Mouse (Mus musculus) neural tube, embryonic 14.5 days (tissue): ENCODE measurements at regions not wholly inside any gene's neighbourhood (a gene's known extent, or its start where the extent isn't known, plus 50 kb on each side); places are given as distances from the start of the nearest gene placed in this dataset.

Source experiments
- ATAC-seq: fragments of 200-750 bp; cut with Nextera tagmentation; 2 replicates; pipeline ENCODE4 v1.8.0; 2017; ENCODE audit warnings: low read depth, mild to moderate bottlenecking, moderate TSS enrichment, moderate library complexity
- H3K27ac ChIP-seq: fragments of 300-500 bp; sonication (generic); 2 replicates; pipeline ENCODE4 v1.5.1; 2014; ENCODE audit warnings: low read depth, mild to moderate bottlenecking, control low read depth, low read length, moderate library complexity, mixed read lengths
- H3K27me3 ChIP-seq: fragments of 300-500 bp; sonication (generic); 2 replicates; pipeline ENCODE4 v1.6.1; 2014; ENCODE audit warnings: low read length; ENCODE audit not compliant: control insufficient read depth, insufficient read depth
- H3K36me3 ChIP-seq: fragments of 300-500 bp; sonication (generic); 2 replicates; pipeline ENCODE4 v1.6.1; 2014; ENCODE audit warnings: low read length, mixed read lengths; ENCODE audit not compliant: control insufficient read depth, insufficient read depth
- H3K4me1 ChIP-seq: fragments of 300-500 bp; sonication (generic); 2 replicates; pipeline ENCODE4 v1.6.1; 2014; ENCODE audit warnings: low read length; ENCODE audit not compliant: control insufficient read depth, insufficient read depth
- H3K4me2 ChIP-seq: fragments of 300-500 bp; sonication (generic); 2 replicates; pipeline ENCODE4 v1.6.1; 2014; ENCODE audit warnings: mild to moderate bottlenecking, low read depth, low read length, control low read depth
- H3K4me3 ChIP-seq: fragments of 300-500 bp; sonication (generic); 2 replicates; pipeline ENCODE4 v1.5.1; 2014; ENCODE audit warnings: low read depth, low read length, control low read depth, mixed read lengths
- H3K9ac ChIP-seq: fragments of 300-500 bp; sonication (generic); replicated peaks from 2 replicates; pipeline ENCODE4 v1.6.1; 2014; ENCODE audit warnings: low read depth, mild to moderate bottlenecking, control low read depth, low read length, mixed read lengths
- H3K9me3 ChIP-seq: fragments of 300-500 bp; sonication (generic); 2 replicates; pipeline ENCODE4 v1.6.1; 2016; ENCODE audit warnings: low read length; ENCODE audit not compliant: control insufficient read depth
- WGBS: fragments of 180-500 bp; shearing (Covaris S2); extraction: QIAGEN DNeasy Blood & Tissue Kit; methylation state at CpG from one replicate; pipeline ENCODE4 v1.1.7; 2014; 5-methylcytosine and 5-hydroxymethylcytosine counted together

GRCm38 (mm10) chr13:92990316-92991206, 146.0 kb downstream of the Mtx3 start:
- Histone ChIP-seq H3K27me3 (no peaks in the 10 kb centered on the region), H3K4me3 (no peak overlapping the region), H3K9me3 (no peaks in the 10 kb centered on the region), H3K9ac (no peak overlapping the region), H3K4me1 (0 out of 2 replicates have a peak, but pooled peaks cover 4% of the 10 kb centered on the region), H3K36me3 (no peaks in the 10 kb centered on the region), H3K27ac (no peak overlapping the region), H3K4me2 (no peak overlapping the region)
- no peak for ATAC-seq
- 83% methylated on average over 14 of the region's 14 CpGs for WGBS
